Mouse (Mus musculus) heart, adult 8-10 months (tissue): ENCODE measurements around the gene Btbd35f17. TPM values are rescaled to one million over a fixed set of nuclear protein-coding genes. Genes with fewer than 3 reads are reported as not detected.
"Not testable (repeated sequence)": the region's sequence is repeated elsewhere in the genome, so short reads cannot be mapped to it uniquely, and the experiment has no call there.

ENCODE experiments used
- DNase-seq: peaks from one replicate; pipeline ENCODE4 v3.0.0; 2022; ENCODE audit warnings: low spot score
- total RNA-seq, 4 experiments: library from RNA; stranded (reverse); gene quantifications; 2 replicates each; pipeline ENCODE4 v1.2.4; 2022

Btbd35f17 gene
- not detected for total RNA-seq

GRCm38 (mm10) chrX:4370336-4370735 is at the start of gene Btbd35f17:
TSS of gene Btbd35f17 (plus strand) at chrX:4370636.
- DNase-seq: not testable (repeated sequence)

Other genes with a start within 250 kb of the Btbd35f17 start
- not detected for gene Btbd35f28, start 174.1 kb upstream of the Btbd35f17 start, total RNA-seq
- gene Btbd35f20, start 79.4 kb upstream of the Btbd35f17 start, total RNA-seq: not detected